Mouse (Mus musculus): Measurements from ENCODE around the gene Trim54. TPM values are rescaled to one million over a fixed set of nuclear protein-coding genes. Genes with fewer than 3 reads are reported as not detected.
A peak's percentile ranks its signal among the peaks of the same experiment; 100 is the strongest.

Trim54 gene
- total RNA-seq, 4 experiments from 2014 or later = not detected

- DNase-seq (ENCODE audit: low spot score in 2 of 2) = no peak
Observed at GRCm38 (mm10) chr5:31105814-31106335, 10.6 kb upstream of the Trim54 start, which contains the start of gene Dnajc5g. TSS of gene Dnajc5g (plus strand) at chr5:31106285.

GRCm38 (mm10) chr5:31108000-31108490 is 8.5 kb upstream of the Trim54 start, which contains the start of gene Slc30a3:
TSS of gene Slc30a3 (minus strand) at chr5:31108237.
- DNase-seq (ENCODE audit: low spot score in 2 of 2) = no peak

- no peak for DNase-seq (ENCODE audit: low spot score in 2 of 2)
Observed at GRCm38 (mm10) chr5:31110781-31111180, 5.7 kb upstream of the Trim54 start.

GRCm38 (mm10) chr5:31116912-31117311 is 400 bp downstream of the Trim54 start:
- DNase-seq (ENCODE audit: low spot score in 2 of 2) = no peak

GRCm38 (mm10) chr5:31121111-31121510 is 4.6 kb downstream of the Trim54 start:
- DNase-seq (ENCODE audit: low spot score in 2 of 2) = no peak

GRCm38 (mm10) chr5:31123481-31123880 is 7.0 kb downstream of the Trim54 start:
- DNase-seq (ENCODE audit: low spot score in 2 of 2) = no peak

GRCm38 (mm10) chr5:31126050-31126449 is 9.5 kb downstream of the Trim54 start:
- DNase-seq (ENCODE audit: low spot score in 2 of 2) = no peak

GRCm38 (mm10) chr5:31136730-31137424 is 20.4 kb downstream of the Trim54 start:
- no peak for DNase-seq (ENCODE audit: low spot score in 2 of 2)

- no peak for DNase-seq (ENCODE audit: low spot score in 2 of 2)
Observed at GRCm38 (mm10) chr5:31137658-31138057, 21.1 kb downstream of the Trim54 start.

- no peak for DNase-seq (ENCODE audit: low spot score in 2 of 2)
Observed at GRCm38 (mm10) chr5:31138241-31138967, 21.9 kb downstream of the Trim54 start, which contains the start of gene Ucn. TSS of gene Ucn (minus strand) at chr5:31138829.

GRCm38 (mm10) chr5:31138968-31139425 is 22.5 kb downstream of the Trim54 start:
- DNase-seq (ENCODE audit: low spot score in 2 of 2) = no peak

GRCm38 (mm10) chr5:31149781-31150180 is 33.3 kb downstream of the Trim54 start:
- no peak for DNase-seq (ENCODE audit: low spot score in 2 of 2)

- DNase-seq (ENCODE audit: low spot score in 2 of 2) = no peak
Observed at GRCm38 (mm10) chr5:31151746-31152145, 35.2 kb downstream of the Trim54 start.

GRCm38 (mm10) chr5:31153516-31154151 is 37.1 kb downstream of the Trim54 start:
- no peak for DNase-seq (ENCODE audit: low spot score in 2 of 2)

GRCm38 (mm10) chr5:31154152-31154553 is 37.6 kb downstream of the Trim54 start, which contains the start of gene Mpv17:
TSS of gene Mpv17 (minus strand) at chr5:31154251.
- DNase-seq (ENCODE audit: low spot score in 2 of 2) = peak; percentile 80 to 84

- no peak for DNase-seq (ENCODE audit: low spot score in 2 of 2)
Observed at GRCm38 (mm10) chr5:31162462-31162861, 46.0 kb downstream of the Trim54 start.

GRCm38 (mm10) chr5:31164878-31165277 is 48.4 kb downstream of the Trim54 start:
- DNase-seq (ENCODE audit: low spot score in 2 of 2) = no peak

- no peak for DNase-seq (ENCODE audit: low spot score in 2 of 2)
Observed at GRCm38 (mm10) chr5:31168630-31169029, 52.1 kb downstream of the Trim54 start.

GRCm38 (mm10) chr5:31179301-31179765 is 62.8 kb downstream of the Trim54 start:
- DNase-seq (ENCODE audit: low spot score in 2 of 2) = no peak

- DNase-seq (ENCODE audit: low spot score in 2 of 2) = peak; percentile 96
Observed at GRCm38 (mm10) chr5:31179766-31180630, 63.5 kb downstream of the Trim54 start, which contains the start of the genes Gm29609 and Gtf3c2. TSS of gene Gm29609 (minus strand) at chr5:31179911. TSS of gene Gtf3c2 (minus strand) at chr5:31180144.

All from layer of hippocampus, adult 8-10 months (tissue).